Mouse (Mus musculus): ENCODE measurements at regions not wholly inside any gene's neighbourhood (a gene's known extent, or its start where the extent isn't known, plus 50 kb on each side); places are given as distances from the start of the nearest gene placed in this dataset.

DNA sequence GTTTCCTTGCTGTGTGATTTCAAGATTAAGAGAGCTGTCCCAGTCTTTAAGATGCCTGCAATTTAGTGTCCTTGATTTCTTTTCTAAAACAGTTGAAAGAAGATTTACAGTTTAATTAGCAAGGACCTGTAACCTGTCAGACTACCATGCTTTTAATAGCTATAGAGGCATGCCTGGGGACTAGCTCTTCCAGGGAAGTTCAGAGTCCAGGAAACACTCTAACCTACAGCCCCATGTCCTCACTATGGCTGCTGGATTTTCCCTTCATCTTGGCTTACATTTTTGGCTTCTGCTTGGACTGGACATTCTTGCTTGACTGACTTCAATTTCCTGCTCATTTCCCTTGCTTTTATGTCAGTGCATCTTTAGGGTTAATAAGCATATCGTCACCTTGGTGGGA, 61.7 kb upstream of the Mtpn start:
- Histone ChIP-seq H3K4me1 (no peaks in the 10 kb centered on the region), H3K4me3 (replicated peaks) (no peak overlapping the region), H3K36me3 (no peaks in the 10 kb centered on the region), H3K9ac (replicated peaks) (no peak overlapping the region), H3K4me2 (no peak overlapping the region), H3K9me3 (replicated peaks) (no peaks in the 10 kb centered on the region), H3K27me3 (replicated peaks) (no peaks in the 10 kb centered on the region), H3K27ac (replicated peaks) (no peak overlapping the region)
- no peak for ATAC-seq (ENCODE audit: low FRiP score)
- 79% methylated on average over 1 of the region's 1 CpGs for WGBS

DNA sequence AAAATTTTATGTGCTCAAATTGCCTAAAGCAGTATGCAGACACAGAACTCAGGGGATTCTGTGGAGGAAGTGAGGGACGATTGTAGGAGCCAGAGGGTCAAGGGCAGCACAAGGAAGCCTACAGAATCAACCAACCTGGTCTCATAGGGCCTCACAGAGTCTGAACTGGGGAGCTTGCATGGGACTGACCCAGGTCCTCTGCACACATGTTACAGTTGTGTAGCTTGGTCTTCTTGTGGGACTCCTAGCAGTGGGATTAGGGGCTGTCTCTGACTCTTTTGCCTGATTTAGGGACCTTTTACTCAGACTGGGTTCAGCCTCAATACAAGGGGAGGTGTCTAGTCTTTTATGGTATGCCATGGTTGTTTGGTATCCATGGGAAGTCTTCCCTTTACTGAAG, 60.2 kb upstream of the Mtpn start:
- H3K36me3 ChIP-seq, result no peaks in the 10 kb centered on the region
- H3K27ac ChIP-seq (replicated peaks), result no peak overlapping the region
- H3K9ac ChIP-seq (replicated peaks), result no peak overlapping the region
- H3K4me3 ChIP-seq (replicated peaks), result no peak overlapping the region
- H3K4me1 ChIP-seq, result no peaks in the 10 kb centered on the region
- H3K27me3 ChIP-seq (replicated peaks), result no peaks in the 10 kb centered on the region
- H3K4me2 ChIP-seq, result no peak overlapping the region
- no peak for ATAC-seq (ENCODE audit: low FRiP score)
- no peaks in the 10 kb centered on the region for H3K9me3 ChIP-seq (replicated peaks)
- WGBS, result 69% methylated on average over 1 of the region's 1 CpGs

DNA sequence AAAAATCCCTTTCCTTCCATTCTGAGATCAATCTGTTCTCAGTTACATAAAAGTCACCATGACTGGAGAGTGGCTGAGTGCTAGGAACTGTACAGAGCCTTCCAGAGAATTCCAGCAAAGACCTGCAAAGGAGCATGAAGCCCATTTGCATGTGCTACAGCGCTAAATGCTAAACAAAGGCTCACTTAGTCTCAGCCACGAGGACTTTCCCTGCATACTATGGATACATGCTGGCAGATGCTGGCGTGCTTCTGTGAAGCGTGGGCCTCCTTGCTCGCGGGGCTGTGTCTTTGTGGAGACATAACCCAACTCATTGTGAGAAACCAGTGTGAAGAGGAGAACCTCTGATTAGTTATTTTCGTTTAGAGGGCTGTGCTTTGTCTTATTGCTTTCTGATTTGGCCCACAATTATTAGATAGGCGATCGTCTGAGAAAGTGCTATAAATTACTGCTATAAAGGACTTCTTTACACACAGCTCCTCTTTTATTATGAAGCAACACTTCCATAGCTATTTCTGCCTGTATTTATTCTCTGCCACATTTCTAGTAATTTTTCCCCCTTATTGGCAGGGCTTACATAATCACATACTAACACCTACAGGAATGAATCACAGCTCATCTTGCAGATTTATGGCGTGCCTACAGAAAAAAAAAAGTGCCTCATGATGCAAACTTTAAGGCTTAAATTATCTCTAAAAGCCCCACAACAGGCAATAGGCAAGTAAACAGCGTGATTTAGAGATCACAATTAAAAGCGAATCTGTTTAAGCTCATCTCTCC, 58.9 kb upstream of the Mtpn start:
- ATAC-seq (ENCODE audit: low FRiP score), result peak; percentile 70
- 44% methylated on average over 12 of the region's 12 CpGs for WGBS
- Histone ChIP-seq H3K27me3 (replicated peaks) (no peaks in the 10 kb centered on the region), H3K4me2 (no peak overlapping the region), H3K4me3 (replicated peaks) (no peak overlapping the region), H3K27ac (replicated peaks) (no peak overlapping the region), H3K9ac (replicated peaks) (no peak overlapping the region), H3K4me1 (no peaks in the 10 kb centered on the region), H3K36me3 (no peaks in the 10 kb centered on the region), H3K9me3 (replicated peaks) (no peaks in the 10 kb centered on the region)

DNA sequence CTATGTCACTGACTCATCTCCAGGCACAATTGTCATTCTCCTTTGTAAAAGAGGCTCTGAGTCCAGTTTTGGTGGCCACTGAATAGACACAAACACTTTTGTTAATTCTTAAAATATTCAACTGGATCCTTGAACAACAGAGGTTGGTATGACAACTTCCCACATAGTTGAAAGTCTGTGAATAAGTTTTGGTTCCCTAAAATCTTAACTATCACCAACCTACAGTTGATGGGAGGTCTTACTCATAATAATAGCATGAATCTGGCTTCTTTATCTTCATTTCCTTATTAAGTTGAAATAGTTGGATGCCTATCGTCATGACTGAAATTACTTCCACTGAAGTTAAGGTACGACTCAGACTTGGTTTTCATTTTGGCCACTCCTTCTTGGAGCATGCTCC, 55.3 kb upstream of the Mtpn start:
- H3K27ac ChIP-seq (replicated peaks), result no peak overlapping the region
- H3K9me3 ChIP-seq (replicated peaks), result no peaks in the 10 kb centered on the region
- H3K36me3 ChIP-seq, result no peaks in the 10 kb centered on the region
- no peaks in the 10 kb centered on the region for H3K27me3 ChIP-seq (replicated peaks)
- no peak overlapping the region for H3K4me3 ChIP-seq (replicated peaks)
- WGBS, result 98% methylated on average over 2 of the region's 2 CpGs
- H3K4me2 ChIP-seq, result no peak overlapping the region
- H3K4me1 ChIP-seq, result no peaks in the 10 kb centered on the region
- no peak for ATAC-seq (ENCODE audit: low FRiP score)
- H3K9ac ChIP-seq (replicated peaks), result no peak overlapping the region

DNA sequence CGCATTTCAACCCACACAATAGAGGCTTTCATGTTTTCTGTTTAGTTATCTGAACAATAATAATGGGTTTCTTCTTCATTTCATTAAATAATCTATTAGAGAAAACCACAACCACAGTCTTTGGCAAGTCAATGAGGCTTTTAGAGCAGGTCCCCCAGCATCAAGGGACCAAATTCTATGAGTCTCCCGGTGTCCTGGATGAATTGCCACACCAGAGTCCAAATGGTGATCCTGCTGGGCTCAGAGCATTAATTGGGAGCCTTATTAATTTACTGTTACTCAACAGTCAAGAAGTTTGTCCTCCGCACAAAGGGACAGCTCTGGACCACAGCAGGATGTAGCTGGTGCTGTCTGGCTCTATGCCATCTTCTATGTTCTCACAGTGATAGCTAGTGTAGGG, 52.5 kb upstream of the Mtpn start:
- Histone ChIP-seq H3K36me3 (no peaks in the 10 kb centered on the region), H3K4me1 (no peaks in the 10 kb centered on the region), H3K27ac (replicated peaks) (no peak overlapping the region), H3K4me3 (replicated peaks) (no peak overlapping the region), H3K27me3 (replicated peaks) (no peaks in the 10 kb centered on the region), H3K9ac (replicated peaks) (no peak overlapping the region), H3K4me2 (no peak overlapping the region), H3K9me3 (replicated peaks) (no peaks in the 10 kb centered on the region)
- ATAC-seq (ENCODE audit: low FRiP score), result no peak
- 78% methylated on average over 3 of the region's 3 CpGs for WGBS

Measured in neural tube, embryonic 15.5 days (tissue).